Mouse (Mus musculus) gonadal fat pad, adult 2 months (tissue): ENCODE measurements around the gene Tmem263. TPM values are rescaled to one million over a fixed set of nuclear protein-coding genes. Genes with fewer than 3 reads are reported as not detected.

Source experiments
- DNase-seq: peaks from one replicate; pipeline ENCODE4 v3.0.0-alpha.2; 2012; ENCODE audit warnings: low read depth
- polyA plus RNA-seq: library from polyadenylated mRNA; depleted of rRNA; stranded (reverse); fragments of >200 nt; gene quantifications from 2 replicates; pipeline ENCODE4 v1.2.3, GENCODE M21; 2012; rRNA removed

Tmem263 gene
- polyA plus RNA-seq, result 4.9 and 8.5 TPM in 2 replicates

GRCm38 (mm10) chr10:85102247-85103084 is at the start of gene Tmem263, which contains the start of gene Fhl4:
Gene Tmem263 (plus strand): TSS chr10:85102627.
Gene Fhl4 (minus strand): TSS chr10:85102495.
- DNase-seq, result no peak

- DNase-seq, result no peak
Observed at GRCm38 (mm10) chr10:85054876-85055275, 47.6 kb upstream of the Tmem263 start.

GRCm38 (mm10) chr10:85071605-85072152 is 30.7 kb upstream of the Tmem263 start:
- DNase-seq, result no peak

GRCm38 (mm10) chr10:85101841-85102240 is 586 bp upstream of the Tmem263 start:
- DNase-seq, result no peak

- no peak for DNase-seq
Observed at GRCm38 (mm10) chr10:85103085-85103885, 858 bp downstream of the Tmem263 start.

GRCm38 (mm10) chr10:85114409-85114808 is 12.0 kb downstream of the Tmem263 start:
- no peak for DNase-seq

GRCm38 (mm10) chr10:85125184-85125583 is 22.8 kb downstream of the Tmem263 start:
- no peak for DNase-seq

GRCm38 (mm10) chr10:85127395-85128287 is 25.2 kb downstream of the Tmem263 start, which contains the start of gene Mterf2:
Gene Mterf2 (minus strand): TSS chr10:85128027.
- DNase-seq, result peak; percentile 93

- DNase-seq, result no peak
Observed at GRCm38 (mm10) chr10:85128453-85128852, 26.0 kb downstream of the Tmem263 start.

GRCm38 (mm10) chr10:85136573-85136972 is 34.1 kb downstream of the Tmem263 start:
- no peak for DNase-seq

GRCm38 (mm10) chr10:85141465-85141864 is 39.0 kb downstream of the Tmem263 start:
- DNase-seq, result no peak

GRCm38 (mm10) chr10:85146282-85146681 is 43.9 kb downstream of the Tmem263 start:
- no peak for DNase-seq

GRCm38 (mm10) chr10:85149226-85149625 is 46.8 kb downstream of the Tmem263 start:
- no peak for DNase-seq

- DNase-seq, result no peak
Observed at GRCm38 (mm10) chr10:85154195-85154594, 51.8 kb downstream of the Tmem263 start.

- DNase-seq, result no peak
Observed at GRCm38 (mm10) chr10:85157451-85157850, 55.0 kb downstream of the Tmem263 start.

GRCm38 (mm10) chr10:85159989-85160619 is 57.7 kb downstream of the Tmem263 start:
- DNase-seq, result no peak

- peak; percentile 83 for DNase-seq
Observed at GRCm38 (mm10) chr10:85161745-85162351, 59.4 kb downstream of the Tmem263 start.

- DNase-seq, result no peak
Observed at GRCm38 (mm10) chr10:85164791-85165190, 62.4 kb downstream of the Tmem263 start.

GRCm38 (mm10) chr10:85165306-85165705 is 62.9 kb downstream of the Tmem263 start:
- DNase-seq, result no peak
